Mouse (Mus musculus) small intestine, adult 2 months (tissue): ENCODE measurements around the gene Rmi2. TPM values are rescaled to one million over a fixed set of nuclear protein-coding genes. Genes with fewer than 3 reads are reported as not detected.

ENCODE experiments used
- H3K27ac ChIP-seq: fragments of 200-500 bp; 2 replicates; pipeline ENCODE4 v1.5.1; 2012; ENCODE audit warnings: low read depth, low read length, control low read depth, inconsistent platforms; ENCODE audit not compliant: insufficient read depth
- H3K27me3 ChIP-seq: fragments of 200-500 bp; 2 replicates; pipeline ENCODE4 v1.6.1; 2012; ENCODE audit warnings: mild to moderate bottlenecking, moderate library complexity, low read length, inconsistent platforms; ENCODE audit not compliant: control insufficient read depth, insufficient read depth
- H3K36me3 ChIP-seq: fragments of 200-500 bp; 2 replicates; pipeline ENCODE4 v1.6.1; 2012; ENCODE audit warnings: mild to moderate bottlenecking, low read length, control low read depth, inconsistent platforms; ENCODE audit not compliant: control insufficient read depth, insufficient read depth
- H3K4me1 ChIP-seq: fragments of 200-500 bp; 2 replicates; pipeline ENCODE4 v1.6.1; 2012; ENCODE audit warnings: low read length, inconsistent platforms, mixed read lengths; ENCODE audit not compliant: control insufficient read depth, insufficient read depth, insufficient read length
- H3K4me3 ChIP-seq: fragments of 200-500 bp; 2 replicates; pipeline ENCODE4 v1.5.1; 2012; ENCODE audit warnings: low read depth, mild to moderate bottlenecking, control low read depth, inconsistent platforms, low read length, moderate library complexity
- CTCF ChIP-seq: fragments of 200-500 bp; IDR thresholded peaks from 2 replicates; pipeline ENCODE4 v1.5.1; 2012; ENCODE audit warnings: low read depth, mild to moderate bottlenecking, control low read depth, inconsistent platforms, low read length, moderate library complexity, mixed read lengths; ENCODE audit not compliant: insufficient replicate concordance, insufficient read length; ENCODE audit errors: extremely low read depth
- POLR2A ChIP-seq: fragments of 200-500 bp; IDR thresholded peaks from 2 replicates; pipeline ENCODE4 v1.6.1; 2012; ENCODE audit warnings: low read depth, mild to moderate bottlenecking, control low read depth, inconsistent platforms, low read length, moderate library complexity
- WGBS: fragments of 180-500 bp; shearing (Covaris S2); methylation state at CpG from one replicate; pipeline ENCODE4 v1.1.7; 2018; 5-methylcytosine and 5-hydroxymethylcytosine counted together
- polyA plus RNA-seq: library from polyadenylated mRNA; depleted of rRNA; stranded (reverse); fragments of >200 nt; gene quantifications from 2 replicates; pipeline ENCODE4 v1.2.3, GENCODE M21; 2012; rRNA removed

Gene Rmi2
- 3.1 and 8.4 TPM in 2 replicates for polyA plus RNA-seq

DNA sequence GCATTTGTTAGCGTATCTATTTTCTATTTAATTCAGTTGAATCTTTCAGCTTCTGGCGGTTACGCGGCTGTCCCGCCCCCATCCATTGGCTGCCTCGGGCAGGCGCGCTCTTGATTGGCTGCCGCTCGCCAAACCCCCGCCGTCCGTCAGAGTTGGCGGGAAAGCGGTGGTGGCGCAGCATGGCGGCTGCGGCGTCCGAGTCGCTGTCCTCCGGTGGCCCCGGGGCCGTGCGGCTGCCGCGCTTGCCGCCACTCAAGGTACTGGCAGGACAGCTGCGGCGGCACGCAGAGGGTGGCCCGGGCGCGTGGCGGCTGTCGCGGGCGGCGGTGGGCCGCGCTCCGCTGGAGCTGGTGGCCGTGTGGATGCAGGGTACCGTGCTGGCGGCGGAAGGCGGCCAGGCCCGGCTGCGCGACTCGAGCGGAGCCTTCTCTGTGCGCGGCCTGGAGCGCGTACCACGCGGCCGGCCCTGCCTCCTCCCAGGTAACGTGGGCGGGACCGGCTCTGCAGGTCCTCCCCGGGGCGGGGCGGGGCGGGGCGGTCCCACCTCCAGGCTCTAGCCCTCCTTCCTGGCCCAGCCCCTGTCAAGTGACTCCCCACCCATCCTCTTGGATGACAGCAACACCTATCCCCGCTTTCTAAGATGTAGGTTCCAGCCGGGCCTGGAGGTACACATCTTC lies at the start of gene Rmi2:
Gene Rmi2, plus strand, starts transcription at position 149 of the 677 bp plus-strand sequence.
- peaks cover 20% of the 10 kb centered on the region; the same call in 1 of the 2 replicates for H3K4me1 ChIP-seq
- H3K4me3 ChIP-seq, result peak within 1 kb of the TSS; percentile 70
- H3K36me3 ChIP-seq, result no peaks in the 10 kb centered on the region
- no peaks in the 10 kb centered on the region for H3K27me3 ChIP-seq
- TF ChIP-seq POLR2A (no peak; the same call in 1 of the 2 replicates), CTCF (no peak)
- WGBS, result 2% methylated on average over 61 of the region's 69 CpGs
- H3K27ac ChIP-seq, result peak within 1 kb of the TSS; percentile 15; the same call in 1 of the 2 replicates

DNA sequence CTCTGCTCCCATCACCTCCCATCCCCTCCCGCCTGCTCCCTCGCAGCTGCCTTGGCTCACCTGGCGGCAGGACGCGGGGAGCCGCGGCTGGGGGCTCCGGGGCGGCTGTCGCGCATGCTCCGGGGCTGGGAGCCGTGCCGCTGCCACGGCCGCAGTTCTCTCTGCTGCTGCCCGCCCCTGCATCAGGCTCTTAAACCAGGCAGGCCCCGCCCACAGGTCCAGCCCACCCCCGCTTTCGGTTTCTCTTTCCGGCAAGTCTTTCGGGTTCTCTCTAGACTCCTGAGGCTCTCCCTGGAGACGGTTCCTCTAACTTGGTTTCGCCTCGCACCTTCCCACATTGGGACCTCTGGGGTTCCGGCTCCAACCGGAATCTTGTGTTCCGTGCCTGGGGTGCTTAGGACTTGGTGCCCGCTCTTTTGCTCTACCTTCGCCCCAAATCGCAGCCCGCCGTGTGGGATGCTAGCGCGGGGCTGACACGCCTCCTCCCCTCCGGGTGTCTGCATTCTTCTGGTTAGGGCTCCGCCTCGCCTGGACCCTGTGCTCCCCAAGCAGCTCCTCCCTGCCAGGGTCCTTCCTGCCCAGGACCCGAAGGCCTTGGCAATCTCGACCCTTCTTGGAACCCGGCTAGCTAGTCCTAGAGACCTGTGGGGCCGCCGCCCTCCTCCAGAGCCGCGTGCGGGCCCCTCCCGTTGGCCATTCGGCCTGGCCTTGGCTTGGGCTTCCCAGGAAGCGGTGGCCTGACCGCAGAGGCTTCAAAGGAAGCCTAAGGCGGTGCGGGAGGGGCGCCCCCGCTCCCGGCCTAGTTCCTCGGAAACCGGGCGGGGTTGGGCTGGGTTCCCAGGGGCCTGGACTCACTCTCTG lies 49.3 kb upstream of the Rmi2 start, which contains the start of gene Socs1:
Gene Socs1, minus strand, starts transcription at position 166 of the 861 bp plus-strand sequence.
- peaks cover 24% of the 10 kb centered on the region for H3K4me1 ChIP-seq
- H3K36me3 ChIP-seq, result peaks cover 6% of the 10 kb centered on the region
- H3K4me3 ChIP-seq, result peak within 1 kb of the TSS; percentile 75
- H3K27me3 ChIP-seq, result no peaks in the 10 kb centered on the region
- peak within 1 kb of the TSS; percentile 98 for H3K27ac ChIP-seq
- TF ChIP-seq POLR2A (peak; percentile 99), CTCF (no peak)
- under 1% methylated on average over 59 of the region's 59 CpGs for WGBS

DNA sequence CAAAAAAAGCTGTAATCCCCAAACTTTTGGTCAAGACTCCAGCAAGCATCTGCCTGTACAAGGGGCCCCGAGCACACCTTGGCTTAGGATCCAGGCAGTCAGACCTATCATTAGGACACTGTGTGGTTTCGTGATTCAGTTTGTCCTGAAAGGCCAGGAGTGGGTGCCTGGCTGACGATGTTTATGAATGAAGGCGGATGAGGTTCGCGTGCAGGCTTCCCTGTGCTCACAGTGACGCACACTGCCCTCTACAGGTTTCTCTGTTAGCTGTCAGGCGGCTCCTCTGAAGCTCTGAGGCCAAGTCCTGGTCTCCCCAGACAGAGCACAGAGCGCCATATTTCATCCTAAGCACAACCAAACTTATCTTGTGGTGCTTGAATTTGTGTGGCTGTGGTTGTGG lies 48.6 kb upstream of the Rmi2 start:
- WGBS, result under 1% methylated on average over 9 of the region's 9 CpGs
- Histone ChIP-seq H3K4me1 (peaks cover 24% of the 10 kb centered on the region), H3K4me3 (peak overlapping the region; percentile 75), H3K27me3 (no peaks in the 10 kb centered on the region), H3K27ac (peak overlapping the region; percentile 98), H3K36me3 (peaks cover 6% of the 10 kb centered on the region)
- TF ChIP-seq POLR2A (peak; percentile 36), CTCF (peak; percentile 88)

DNA sequence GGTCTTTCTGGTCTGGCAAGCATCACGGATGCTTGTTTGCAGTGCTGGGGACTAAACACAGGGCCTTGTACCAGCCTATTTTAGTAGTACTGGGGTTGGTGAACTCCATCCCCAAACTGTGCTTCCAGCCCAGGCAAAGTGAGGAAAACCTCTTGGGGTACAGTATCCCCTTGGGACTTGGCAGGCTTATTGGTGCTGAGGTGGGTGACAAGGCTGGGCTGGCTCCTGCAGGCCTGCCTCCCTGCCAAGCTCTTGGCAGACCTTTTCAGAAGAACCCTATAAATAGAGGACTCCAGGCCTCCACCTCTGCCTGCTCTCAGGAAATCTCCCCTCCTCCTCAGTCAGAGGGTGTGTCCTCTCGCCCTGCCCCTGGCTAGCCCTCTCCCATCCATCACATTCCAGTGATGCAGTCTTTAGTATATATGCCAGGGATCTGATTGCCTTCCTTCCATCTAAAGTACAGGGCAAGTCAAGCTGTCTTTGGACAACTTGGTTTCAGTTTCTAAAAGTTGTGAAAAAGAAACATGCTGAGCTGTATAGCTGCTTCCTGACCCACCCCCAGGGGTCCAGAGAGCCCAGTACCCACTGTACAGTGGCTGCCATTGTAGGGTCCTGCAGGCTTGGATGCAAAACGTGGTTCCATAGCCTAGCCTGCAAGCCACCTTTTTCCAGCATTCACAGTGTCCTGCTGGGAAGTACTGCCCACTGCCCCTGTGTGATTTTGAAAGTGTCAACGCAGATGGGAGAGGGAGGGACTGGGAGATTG lies 47.9 kb upstream of the Rmi2 start:
- peak overlapping the region; percentile 10; the same call in 1 of the 2 replicates for H3K27ac ChIP-seq
- H3K4me1 ChIP-seq, result peaks cover 24% of the 10 kb centered on the region
- 59% methylated on average over 4 of the region's 4 CpGs for WGBS
- H3K36me3 ChIP-seq, result peaks cover 6% of the 10 kb centered on the region
- H3K4me3 ChIP-seq, result no peak overlapping the region
- TF ChIP-seq CTCF, result no peak
- no peaks in the 10 kb centered on the region for H3K27me3 ChIP-seq

DNA sequence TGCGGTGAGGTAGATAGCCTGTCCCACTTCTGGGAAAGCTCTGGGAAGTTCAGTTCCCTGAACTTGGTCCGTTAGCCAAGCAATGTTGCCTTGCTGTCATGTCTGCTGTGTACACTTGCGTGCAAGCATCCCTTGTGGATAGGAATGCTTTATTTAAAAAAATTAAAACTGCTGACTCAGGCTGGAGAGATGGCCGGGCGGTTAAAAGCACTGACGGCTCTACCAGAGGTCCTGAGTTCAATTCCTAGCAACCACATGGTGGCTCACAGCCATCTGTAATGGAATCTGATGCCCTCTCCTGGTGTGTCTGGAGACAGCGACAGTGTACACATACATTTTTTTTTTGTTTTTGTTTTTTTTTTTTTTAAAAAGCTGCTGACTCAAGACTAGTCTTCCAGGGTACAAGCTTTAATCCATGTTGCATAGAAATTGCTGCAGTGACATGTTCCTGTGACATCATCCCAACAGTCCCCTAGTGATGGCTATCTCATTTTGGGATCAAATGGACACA lies 47.3 kb upstream of the Rmi2 start:
- Histone ChIP-seq H3K36me3 (peaks cover 6% of the 10 kb centered on the region), H3K27ac (no peak overlapping the region; the same call in 1 of the 2 replicates), H3K27me3 (no peaks in the 10 kb centered on the region), H3K4me1 (peaks cover 24% of the 10 kb centered on the region), H3K4me3 (no peak overlapping the region)
- TF ChIP-seq CTCF, result peak; percentile 16; the same call in 1 of the 2 replicates
- TF ChIP-seq POLR2A, result no peak
- 70% methylated on average over 7 of the region's 7 CpGs for WGBS

DNA sequence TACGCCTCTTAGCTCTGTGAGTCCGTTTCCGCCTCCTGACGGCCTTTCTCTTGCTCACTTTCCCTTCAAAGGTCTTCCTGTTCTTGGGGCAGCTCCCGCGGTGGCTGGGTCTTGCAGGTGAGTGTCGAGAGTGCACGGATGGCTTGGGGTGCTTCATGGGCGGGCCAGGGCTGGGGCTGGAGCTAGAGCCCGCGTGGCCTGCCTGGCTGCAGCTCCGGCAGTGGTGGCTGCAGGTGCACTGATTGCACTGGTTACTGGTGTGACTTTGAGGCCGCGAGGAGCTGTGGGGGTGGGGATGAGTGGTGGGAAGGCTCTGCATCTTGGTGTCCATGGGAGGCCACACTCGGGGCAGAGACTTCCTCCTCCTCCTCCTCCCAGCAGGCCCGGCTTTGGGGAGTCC lies 46.6 kb upstream of the Rmi2 start, which contains the start of gene Tnp2:
Gene Tnp2, minus strand, starts transcription at position 390 of the 400 bp plus-strand sequence.
- no peaks in the 10 kb centered on the region for H3K27me3 ChIP-seq
- 60% methylated on average over 16 of the region's 16 CpGs for WGBS
- TF ChIP-seq POLR2A, result no peak
- no peak for TF ChIP-seq CTCF
- H3K27ac ChIP-seq, result no peak within 1 kb of the TSS
- no peak within 1 kb of the TSS for H3K4me3 ChIP-seq
- peaks cover 18% of the 10 kb centered on the region for H3K4me1 ChIP-seq
- H3K36me3 ChIP-seq, result peaks cover 2% of the 10 kb centered on the region; the same call in 1 of the 2 replicates
